In genomic region chr3:98932421-98932820, GRCm38 (mm10) we compare ENCODE assay signal across 36 mouse cellular contexts. TPM values are rescaled to one million over a fixed set of nuclear protein-coding genes. Genes with fewer than 3 reads are reported as not detected.
DNase-seq lines count a peak whose midpoint lies in the region; ATAC-seq lines count a peak whose summit lies in the region.
"Had no signal": no experiment of that assay in that cellular context is flagged by ENCODE, and none has a peak within 500 bp of the region (broad histone marks: within the 10 kb centered on the region; RNA-seq: fewer than 3 reads in every experiment).

No protein-coding gene starts in this region.

- no peaks in the 10 kb centered on the region for H3K36me3 ChIP-seq in liver, embryonic 15.5 days (replicated peaks)
- no peaks in the 10 kb centered on the region for H3K36me3 ChIP-seq in liver, embryonic 11.5 days (ENCODE audit: control insufficient read depth, insufficient read depth, low read length)
- no peaks in the 10 kb centered on the region for H3K36me3 ChIP-seq in stomach, embryonic 14.5 days (ENCODE audit: control insufficient read depth, insufficient read depth, low read length)
- H3K36me3 ChIP-seq: embryonic facial prominence, embryonic 13.5 days; forebrain, embryonic 10.5 days; forebrain, embryonic 15.5 days; hindbrain, embryonic 13.5 days; liver, embryonic 13.5 days; lung, embryonic 15.5 days; neural tube, embryonic 12.5 days had no signal

- peak overlapping the region; percentile 34; the same call in 1 of the 2 replicates for H3K27ac ChIP-seq in liver, embryonic 15.5 days (replicated peaks)
- no peak overlapping the region for H3K27ac ChIP-seq in liver, embryonic 11.5 days (ENCODE audit: low read depth, low read length)
- no peak overlapping the region for H3K27ac ChIP-seq in stomach, embryonic 14.5 days (ENCODE audit: low read length)
- H3K27ac ChIP-seq: embryonic facial prominence, embryonic 13.5 days; forebrain, embryonic 10.5 days; forebrain, embryonic 15.5 days; gastrocnemius, adult 2 months; hindbrain, embryonic 13.5 days; liver, embryonic 13.5 days; lung, embryonic 15.5 days; neural tube, embryonic 12.5 days had no signal

- no peaks in the 10 kb centered on the region; the same call in 1 of the 2 replicates for H3K4me1 ChIP-seq in liver, embryonic 15.5 days (replicated peaks)
- H3K4me1 ChIP-seq in liver, embryonic 11.5 days (replicated peaks; ENCODE audit: control insufficient read depth, insufficient read depth, low read length) = no peaks in the 10 kb centered on the region
- no peaks in the 10 kb centered on the region; the same call in 1 of the 2 replicates for H3K4me1 ChIP-seq in stomach, embryonic 14.5 days (ENCODE audit: control insufficient read depth, insufficient read depth, low read length)
- H3K4me1 ChIP-seq: forebrain, embryonic 15.5 days; hindbrain, embryonic 13.5 days; liver, embryonic 13.5 days; lung, embryonic 15.5 days; neural tube, embryonic 12.5 days had no signal

- no peak overlapping the region for H3K4me3 ChIP-seq in liver, embryonic 15.5 days (replicated peaks)
- H3K4me3 ChIP-seq in liver, embryonic 11.5 days (ENCODE audit: low read depth, low read length) = no peak overlapping the region
- H3K4me3 ChIP-seq in stomach, embryonic 14.5 days (ENCODE audit: low read depth, low read length) = no peak overlapping the region
- H3K4me3 ChIP-seq: embryonic facial prominence, embryonic 13.5 days; forebrain, embryonic 10.5 days; forebrain, embryonic 15.5 days; gastrocnemius, adult 2 months; hindbrain, embryonic 13.5 days; liver, embryonic 13.5 days; lung, embryonic 15.5 days; neural tube, embryonic 12.5 days had no signal

- DNase-seq in kidney, adult 9 months = peak; percentile 75
- DNase-seq in kidney, postnatal 25 days = no peak
- DNase-seq in liver, embryonic 11.5 days (ENCODE audit: low spot score) = no peak
- DNase-seq in neural tube, embryonic 10.5 days (ENCODE audit: extremely low spot score, low spot score) = no peak
- no peak for DNase-seq in gastrocnemius, adult 18-20 months (ENCODE audit: low spot score)
- DNase-seq: cerebellum, adult 11-12 months; cerebellum, adult 9-11 months; embryo, embryonic 11 days; gastrocnemius, adult 2 months; gastrocnemius, postnatal 36 days; heart, adult 18-20 months; heart, postnatal 36 days; liver, embryonic 13.5 days; right cerebral cortex, adult 18-20 months; spleen, adult 18-20 months; thymus, adult 18-20 months; thymus, postnatal 25 days had no signal

- H3K27me3 ChIP-seq in liver, embryonic 15.5 days = no peaks in the 10 kb centered on the region
- no peaks in the 10 kb centered on the region for H3K27me3 ChIP-seq in liver, embryonic 11.5 days (replicated peaks; ENCODE audit: control insufficient read depth, insufficient read depth, low read length)
- no peaks in the 10 kb centered on the region for H3K27me3 ChIP-seq in stomach, embryonic 14.5 days (ENCODE audit: control insufficient read depth, insufficient read depth, low read length)
- H3K27me3 ChIP-seq: embryonic facial prominence, embryonic 13.5 days; forebrain, embryonic 15.5 days; hindbrain, embryonic 13.5 days; liver, embryonic 13.5 days; lung, embryonic 15.5 days; neural tube, embryonic 12.5 days had no signal

- H3K4me2 ChIP-seq in liver, embryonic 15.5 days = no peak overlapping the region
- H3K4me2 ChIP-seq in liver, embryonic 11.5 days = no peak overlapping the region
- H3K4me2 ChIP-seq in stomach, embryonic 14.5 days (replicated peaks; ENCODE audit: low read depth, low read length) = no peak overlapping the region
- H3K4me2 ChIP-seq: embryonic facial prominence, embryonic 13.5 days; forebrain, embryonic 15.5 days; heart, embryonic 11.5 days; hindbrain, embryonic 13.5 days; liver, embryonic 13.5 days; lung, embryonic 15.5 days; midbrain, embryonic 11.5 days; neural tube, embryonic 12.5 days had no signal

- H3K9me3 ChIP-seq in liver, embryonic 15.5 days (replicated peaks) = no peaks in the 10 kb centered on the region
- H3K9me3 ChIP-seq in liver, embryonic 11.5 days (ENCODE audit: control insufficient read depth, low read length) = no peaks in the 10 kb centered on the region
- H3K9me3 ChIP-seq in stomach, embryonic 14.5 days (ENCODE audit: control insufficient read depth, low read depth, low read length) = no peaks in the 10 kb centered on the region
- H3K9me3 ChIP-seq: embryonic facial prominence, embryonic 13.5 days; forebrain, embryonic 10.5 days; forebrain, embryonic 15.5 days; hindbrain, embryonic 13.5 days; liver, embryonic 13.5 days; lung, embryonic 15.5 days; neural tube, embryonic 12.5 days had no signal

- H3K9ac ChIP-seq in liver, embryonic 15.5 days = no peak overlapping the region
- no peak overlapping the region for H3K9ac ChIP-seq in liver, embryonic 11.5 days (ENCODE audit: low read depth, low read length)
- H3K9ac ChIP-seq in stomach, embryonic 14.5 days (replicated peaks; ENCODE audit: low read depth, low read length) = no peak overlapping the region
- H3K9ac ChIP-seq: embryonic facial prominence, embryonic 13.5 days; forebrain, embryonic 15.5 days; hindbrain, embryonic 13.5 days; liver, embryonic 13.5 days; lung, embryonic 15.5 days; neural tube, embryonic 12.5 days had no signal

- no peak for ATAC-seq in liver, embryonic 15.5 days (ENCODE audit: insufficient read depth)
- ATAC-seq in liver, embryonic 11.5 days (replicated peaks; ENCODE audit: low FRiP score) = no peak
- ATAC-seq in stomach, embryonic 14.5 days (ENCODE audit: insufficient number of reproducible peaks, insufficient read depth, low FRiP score, low read depth) = peak; percentile 75
- ATAC-seq: forebrain, embryonic 15.5 days; midbrain, embryonic 16.5 days had no signal

RNA-seq across cellular contexts. Expression of gene Hao2, which starts 39.4 kb away (rescaled TPM):
- polyA plus RNA-seq in liver, embryonic 15.5 days (2015; fragmentation: Nextera tagmentation; extraction: Ambion mirVana) = 10.9 and 14.4 TPM in 2 replicates
- 0.22 and 0.49 TPM in 2 replicates for polyA plus RNA-seq in liver, embryonic 11.5 days (2014; fragmentation: Nextera tagmentation; extraction: Ambion mirVana)
- polyA plus RNA-seq in stomach, embryonic 14.5 days (2014; fragmentation: Nextera tagmentation; extraction: Ambion mirVana) = not detected in 2 replicates
- total RNA-seq in gastrocnemius, adult 18-20 months (2021) = under 1 TPM in 1 of 2 experiments, not detected in 1; 0.21 TPM
- total RNA-seq: gastrocnemius, adult 2 months; gastrocnemius, postnatal 36 days; heart, adult 18-20 months; heart, postnatal 36 days; layer of hippocampus, postnatal 10 days; left cerebral cortex, adult 18-20 months; left cerebral cortex, postnatal 14 days; megakaryocyte, adult 5-6 weeks; MEL had no signal
- polyA plus RNA-seq: embryonic facial prominence, embryonic 13.5 days; forebrain, embryonic 10.5 days; forebrain, embryonic 15.5 days; frontal cortex, adult 2 months; heart, embryonic 16.5 days; hindbrain, embryonic 13.5 days; limb, embryonic 11.5 days; midbrain, embryonic 11.5 days; midbrain, embryonic 16.5 days had no signal
